Mouse (Mus musculus) C2C12 (cell line): ENCODE measurements around the gene B4galt3. TPM values are rescaled to one million over a fixed set of nuclear protein-coding genes. Genes with fewer than 3 reads are reported as not detected.

Source experiments
- H3K27me3 ChIP-seq: one replicate; pipeline ENCODE4 v1.6.1; 2011; ENCODE audit not compliant: control insufficient read depth, insufficient read depth, insufficient read length
- H3K36me3 ChIP-seq: one replicate; pipeline ENCODE4 v1.6.1; 2011; ENCODE audit not compliant: control insufficient read depth, insufficient read depth
- H3K4me3 ChIP-seq: one replicate; pipeline ENCODE4 v1.5.1; 2011; ENCODE audit warnings: mild to moderate bottlenecking, control low read depth; ENCODE audit not compliant: poor library complexity, insufficient read depth, severe bottlenecking
- H3K79me2 ChIP-seq: one replicate; pipeline ENCODE4 v1.6.1; 2011; ENCODE audit not compliant: control insufficient read depth, insufficient read depth
- H3K79me3 ChIP-seq: one replicate; pipeline ENCODE4 v1.6.1; 2011; ENCODE audit warnings: low read depth, control low read depth
- H3ac ChIP-seq: one replicate; pipeline ENCODE3; 2011; ENCODE audit warnings: low read depth; ENCODE audit not compliant: control insufficient read depth, insufficient read length
- CEBPB ChIP-seq: IDR thresholded peaks from one replicate; pipeline ENCODE4 v1.6.1; 2011; ENCODE audit warnings: low read depth, mild to moderate bottlenecking, control low read depth, moderate library complexity
- CTCF ChIP-seq: IDR thresholded peaks from one replicate; pipeline ENCODE4 v1.5.1; 2011; ENCODE audit not compliant: control insufficient read depth, insufficient read depth, insufficient read length
- FOSL1 ChIP-seq: IDR thresholded peaks from one replicate; pipeline ENCODE4 v1.8.0; 2011; ENCODE audit warnings: mild to moderate bottlenecking, low read length; ENCODE audit not compliant: poor library complexity, insufficient read depth, severe bottlenecking
- MAX ChIP-seq: IDR thresholded peaks from one replicate; pipeline ENCODE4 v1.6.1; 2011; ENCODE audit warnings: mild to moderate bottlenecking, control low read depth
- MYOD1 ChIP-seq: IDR thresholded peaks from one replicate; pipeline ENCODE4 v1.6.1; 2011; ENCODE audit warnings: low read depth; ENCODE audit not compliant: control insufficient read depth, insufficient read length
- MYOG ChIP-seq: IDR thresholded peaks from one replicate; pipeline ENCODE4 v1.6.1; 2011; ENCODE audit not compliant: control insufficient read depth, insufficient read length; ENCODE audit errors: extremely low read depth
- USF1 ChIP-seq: IDR thresholded peaks from one replicate; pipeline ENCODE4 v1.6.1; 2011; ENCODE audit warnings: low read depth, mild to moderate bottlenecking, control low read depth, moderate library complexity
- polyA plus RNA-seq: library from polyadenylated mRNA; unstranded; fragments of >200 nt; fragmentation: generic; extraction: Trizol; gene quantifications from one replicate; pipeline ENCODE4 v1.2.1, GENCODE M21; 2012; ENCODE audit warnings: missing spikeins

B4galt3 gene
- polyA plus RNA-seq, 1 experiment: 17.4 TPM

- peak within 1 kb of the TSS; percentile 72 for H3ac ChIP-seq
- peak within 1 kb of the TSS; percentile 29 for H3K4me3 ChIP-seq
- TF ChIP-seq CTCF (no peak), MAX (no peak), FOSL1 (no peak), USF1 (no peak), MYOG (no peak), MYOD1 (no peak)
- H3K79me2 ChIP-seq: peaks cover 9% of the 10 kb centered on the region
- no peaks in the 10 kb centered on the region for H3K27me3 ChIP-seq
- peaks cover 8% of the 10 kb centered on the region for H3K79me3 ChIP-seq
- peaks cover 5% of the 10 kb centered on the region for H3K36me3 ChIP-seq
These were observed 19.2 kb upstream of the B4galt3 start, which contains the start of gene Ndufs2 for GRCm38 (mm10) chr1:171250680-171251593. Ndufs2 (minus strand) TSS chr1:171251388.

DNA sequence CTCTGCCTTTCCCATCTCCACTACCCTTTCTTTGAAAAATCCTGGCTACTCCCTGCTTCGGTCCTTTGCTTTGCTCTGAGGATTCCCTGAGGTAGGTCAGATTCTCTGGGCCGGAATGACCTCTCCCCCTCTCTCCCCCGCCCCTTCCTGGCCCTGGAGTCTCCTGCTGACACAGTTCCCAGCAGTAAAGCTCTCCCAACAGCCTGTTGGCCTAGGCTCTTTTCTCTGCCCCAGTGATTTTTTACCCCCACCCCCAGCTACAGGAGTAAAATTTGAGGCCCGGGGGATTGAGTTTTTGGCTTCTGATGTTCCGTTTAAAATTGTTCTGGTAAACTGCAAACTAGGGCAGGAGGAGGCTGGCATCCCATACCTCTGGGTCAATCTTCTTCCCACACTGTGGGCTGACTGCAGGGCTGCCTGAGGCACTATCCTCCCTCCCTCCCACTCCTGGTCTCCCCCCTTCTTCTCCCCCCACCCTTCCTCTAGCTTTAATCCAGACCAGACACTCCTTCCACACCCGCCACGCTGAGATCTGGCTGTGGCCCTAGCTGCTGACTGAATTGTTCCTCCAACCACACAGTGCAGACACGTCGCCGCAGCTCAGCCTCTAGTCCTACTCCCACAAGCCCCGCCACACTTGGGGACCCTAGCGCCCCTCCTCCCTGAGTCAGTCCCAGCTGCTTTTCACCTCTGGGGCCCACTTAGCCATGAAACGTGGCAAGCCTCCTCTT lies 18.4 kb upstream of the B4galt3 start:
- H3K36me3 ChIP-seq: peaks cover 5% of the 10 kb centered on the region
- H3K27me3 ChIP-seq: no peaks in the 10 kb centered on the region
- peak overlapping the region; percentile 29 for H3K4me3 ChIP-seq
- H3K79me2 ChIP-seq: peaks cover 1% of the 10 kb centered on the region
- TF ChIP-seq MAX (no peak), USF1 (no peak), CTCF (no peak), CEBPB (no peak), MYOD1 (no peak), FOSL1 (no peak), MYOG (no peak)
- H3K79me3 ChIP-seq: peaks cover under 1% of the 10 kb centered on the region
- H3ac ChIP-seq: peak overlapping the region; percentile 72

- no peak overlapping the region for H3K4me3 ChIP-seq
- H3ac ChIP-seq: no peak overlapping the region
- peaks cover 5% of the 10 kb centered on the region for H3K36me3 ChIP-seq
- no peaks in the 10 kb centered on the region for H3K27me3 ChIP-seq
- no peaks in the 10 kb centered on the region for H3K79me3 ChIP-seq
- H3K79me2 ChIP-seq: no peaks in the 10 kb centered on the region
- TF ChIP-seq CEBPB (no peak), USF1 (no peak), MYOG (no peak), MAX (no peak), MYOD1 (no peak), CTCF (no peak), FOSL1 (no peak)
These were observed 17.7 kb upstream of the B4galt3 start for GRCm38 (mm10) chr1:171252415-171252814.

- Histone ChIP-seq H3K79me2 (no peaks in the 10 kb centered on the region), H3K79me3 (no peaks in the 10 kb centered on the region), H3K27me3 (no peaks in the 10 kb centered on the region), H3ac (no peak overlapping the region), H3K36me3 (peaks cover 9% of the 10 kb centered on the region), H3K4me3 (no peak overlapping the region)
- TF ChIP-seq MYOG (no peak), FOSL1 (no peak)
These were observed 13.9 kb upstream of the B4galt3 start for GRCm38 (mm10) chr1:171256095-171256818.

DNA sequence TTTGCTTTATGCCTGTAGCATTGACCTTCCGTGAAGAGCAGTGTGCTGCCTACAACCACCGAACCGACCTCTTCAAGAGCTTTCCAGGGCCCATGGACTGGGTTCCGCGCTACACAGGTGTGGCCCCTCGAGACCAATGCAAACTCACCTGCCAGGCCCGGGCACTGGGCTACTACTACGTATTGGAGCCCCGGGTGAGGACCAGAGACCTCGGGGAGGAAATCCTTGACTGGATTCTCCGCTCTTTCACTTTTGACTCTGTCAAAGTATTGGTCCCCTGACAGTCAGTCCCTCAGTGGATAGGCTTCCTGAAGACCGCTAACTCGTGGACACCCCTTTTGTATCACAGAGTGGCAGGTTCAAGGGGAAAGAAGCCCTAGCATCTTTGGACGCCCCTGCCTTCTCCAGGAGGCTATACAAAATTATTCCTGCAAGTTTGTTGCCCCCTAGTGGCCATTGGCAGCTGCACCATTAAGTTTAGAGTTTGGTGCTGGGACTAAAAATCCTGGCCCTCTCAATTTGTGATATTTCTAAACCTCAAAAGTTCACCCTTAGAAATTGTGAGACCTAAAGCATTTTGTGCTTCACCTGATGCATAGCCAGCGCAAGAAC lies 13.1 kb upstream of the B4galt3 start:
- TF ChIP-seq MYOD1 (no peak), MAX (no peak), CTCF (peak; percentile 39)

More for the DNA sequence above, 13.1 kb upstream of the B4galt3 start:
- Histone ChIP-seq H3K27me3 (no peaks in the 10 kb centered on the region), H3K79me2 (no peaks in the 10 kb centered on the region), H3K4me3 (no peak overlapping the region), H3K36me3 (peaks cover 9% of the 10 kb centered on the region), H3ac (no peak overlapping the region), H3K79me3 (no peaks in the 10 kb centered on the region)
